Mouse (Mus musculus) Patski (cell line): ENCODE results near the gene Cnnm4. TPM values are rescaled to one million over a fixed set of nuclear protein-coding genes. Genes with fewer than 3 reads are reported as not detected.

Experiments used
- ATAC-seq: fragments of 100-300 bp; one replicate; pipeline ENCODE4 v1.8.0; 2021
- CTCF ChIA-PET: fragments of 350-600 bp; sonication (Branson Sonifier 250); formaldehyde crosslinking; loops from one replicate; lab custom pipeline; 2022; ENCODE audit warnings: inconsistent platforms; lab: Charles Lee
- POLR2A ChIA-PET: fragments of 350-600 bp; sonication (Branson Sonifier 250); formaldehyde crosslinking; loops from one replicate; lab custom pipeline; 2022; ENCODE audit warnings: antibody characterized with exemption, inconsistent platforms; lab: Charles Lee
- DNase-seq: peaks from one replicate; pipeline ENCODE4 v3.0.0-alpha.2; 2011; ENCODE audit warnings: low read depth, low spot score
- H3K27me3 ChIP-seq: fragments of 371-371 bp; one replicate; pipeline ENCODE4 v1.5.1; 2021
- CTCF ChIP-seq: fragments of 100-300 bp; IDR thresholded peaks from one replicate; pipeline ENCODE4 v1.5.1; 2021
- in situ Hi-C: fragments of 300-500 bp; cut with MboI; formaldehyde crosslinking; loops from 3 replicates; pipeline ENCODE4 v1.11.1; 2018; ENCODE audit warnings: low pct_unique_long_range_greater_than_20kb, mixed read lengths
- polyA plus RNA-seq: library from polyadenylated mRNA; unstranded; gene quantifications from one replicate; pipeline ENCODE4 v1.2.3, GENCODE M21; 2021

The Cnnm4 gene
- polyA plus RNA-seq, 1 experiment from 2014 or later: 5.7 TPM

GRCm38 (mm10) chr1:36489661-36490060 is 18.2 kb downstream of the Cnnm4 start:
- H3K27me3 ChIP-seq: no peaks in the 10 kb centered on the region
- no peak for ATAC-seq
- ChIA-PET POLR2A (interaction anchor here (0.7 to 1.1 kb wide), 2 partner anchors 12 to 16 kb away, joined by 5 to 7 read pairs; no protein-coding TSS in a partner anchor), CTCF (no interaction called here)
- no peak for TF ChIP-seq CTCF
- DNase-seq: no peak
- in situ Hi-C loops: loop anchor here (5.0 kb wide), 1 partner anchor 177 kb away; no protein-coding TSS in a partner anchor

- in situ Hi-C loops: no loop called here
- ChIA-PET CTCF (interaction anchor here (0.7 to 3.1 kb wide), 10 partner anchors 9 to 169 kb away, joined by 3 to 17 read pairs (median 4); no protein-coding TSS in a partner anchor), POLR2A (no interaction called here)
- peak; percentile 97 for ATAC-seq
- TF ChIP-seq CTCF: no peak
- DNase-seq: no peak
- H3K27me3 ChIP-seq: no peaks in the 10 kb centered on the region
Measured at GRCm38 (mm10) chr1:36492416-36493139, 21.2 kb downstream of the Cnnm4 start.

GRCm38 (mm10) chr1:36493299-36493698 is 21.9 kb downstream of the Cnnm4 start:
- in situ Hi-C loops: no loop called here
- POLR2A ChIA-PET: no interaction called here

GRCm38 (mm10) chr1:36496719-36497118 is 25.3 kb downstream of the Cnnm4 start:
- in situ Hi-C loops: no loop called here
- TF ChIP-seq CTCF: no peak
- no peak for ATAC-seq
- ChIA-PET POLR2A (interaction anchor here (0.7 kb wide), 1 partner anchor 35 kb away, joined by 3 read pairs; no protein-coding TSS in a partner anchor), CTCF (interaction anchor here (1.0 to 1.8 kb wide), 7 partner anchors 14 to 178 kb away, joined by 3 to 5 read pairs (median 3); no protein-coding TSS in a partner anchor)
- H3K27me3 ChIP-seq: no peaks in the 10 kb centered on the region
- DNase-seq: no peak

More at GRCm38 (mm10) chr1:36493299-36493698, 21.9 kb downstream of the Cnnm4 start:
- no peaks in the 10 kb centered on the region for H3K27me3 ChIP-seq
- no peak for TF ChIP-seq CTCF
- DNase-seq: no peak
- CTCF ChIA-PET: interaction anchor here (0.8 to 3.1 kb wide), 7 partner anchors 8 to 169 kb away, joined by 3 to 17 read pairs (median 4); no protein-coding TSS in a partner anchor
- ATAC-seq: no peak

GRCm38 (mm10) chr1:36497312-36497711 is 25.9 kb downstream of the Cnnm4 start:
- in situ Hi-C loops: no loop called here
- no peak for DNase-seq

GRCm38 (mm10) chr1:36501261-36501660 is 29.8 kb downstream of the Cnnm4 start:
- H3K27me3 ChIP-seq: no peaks in the 10 kb centered on the region
- in situ Hi-C loops: no loop called here
- ATAC-seq: peak; percentile 44
- no peak for DNase-seq
- ChIA-PET POLR2A (interaction anchor here (0.6 to 1.4 kb wide), 3 partner anchors 18 to 181 kb away, joined by 3 read pairs; no protein-coding TSS in a partner anchor), CTCF (interaction anchor here (0.9 to 2.1 kb wide), 11 partner anchors 9 to 180 kb away, joined by 3 to 17 read pairs (median 5); no protein-coding TSS in a partner anchor)
- no peak for TF ChIP-seq CTCF

More at GRCm38 (mm10) chr1:36497312-36497711, 25.9 kb downstream of the Cnnm4 start:
- ChIA-PET POLR2A (no interaction called here), CTCF (interaction anchor here (1.0 to 1.8 kb wide), 4 partner anchors 24 to 172 kb away, joined by 3 to 5 read pairs (median 4); no protein-coding TSS in a partner anchor)
- TF ChIP-seq CTCF: no peak
- no peaks in the 10 kb centered on the region for H3K27me3 ChIP-seq
- no peak for ATAC-seq

GRCm38 (mm10) chr1:36508238-36508637 is 36.8 kb downstream of the Cnnm4 start:
- H3K27me3 ChIP-seq: no peaks in the 10 kb centered on the region
- ATAC-seq: no peak
- no peak for DNase-seq
- ChIA-PET CTCF (no interaction called here), POLR2A (no interaction called here)
- TF ChIP-seq CTCF: no peak
- in situ Hi-C loops: no loop called here

GRCm38 (mm10) chr1:36511289-36512021 is 40.0 kb downstream of the Cnnm4 start, which contains the start of gene Cnnm3:
TSS of gene Cnnm3 (plus strand) at chr1:36511867.
- in situ Hi-C loops: no loop called here
- ATAC-seq: peak; percentile 97
- TF ChIP-seq CTCF: no peak
- CTCF ChIA-PET: interaction anchor here (0.6 to 2.0 kb wide), 5 partner anchors 9 to 187 kb away, joined by 3 to 10 read pairs (median 3); no protein-coding TSS in a partner anchor
- POLR2A ChIA-PET: interaction anchor here (0.7 to 1.0 kb wide), 2 partner anchors 35 to 205 kb away, joined by 3 read pairs; partner anchors contain the start of gene Ankrd39
- DNase-seq: no peak
- no peaks in the 10 kb centered on the region for H3K27me3 ChIP-seq

- H3K27me3 ChIP-seq: no peaks in the 10 kb centered on the region
- DNase-seq: no peak
- ChIA-PET CTCF (interaction anchor here (1.3 kb wide), 1 partner anchor 12 kb away, joined by 5 read pairs; no protein-coding TSS in a partner anchor), POLR2A (interaction anchor here (1.0 kb wide), 1 partner anchor 34 kb away, joined by 3 read pairs; the partner anchor contains the start of gene Ankrd39)
- peak; percentile 42 for ATAC-seq
- TF ChIP-seq CTCF: no peak
- in situ Hi-C loops: no loop called here
Measured at GRCm38 (mm10) chr1:36512089-36512965, 40.9 kb downstream of the Cnnm4 start.
